Mouse (Mus musculus): ENCODE results near the gene Rbm47. TPM values are rescaled to one million over a fixed set of nuclear protein-coding genes. Genes with fewer than 3 reads are reported as not detected.
"Not testable (repeated sequence)": the region's sequence is repeated elsewhere in the genome, so short reads cannot be mapped to it uniquely, and the experiment has no call there.

The Rbm47 gene
- polyA plus RNA-seq, 1 experiment from 2014 or later = 41.5 TPM

DNA sequence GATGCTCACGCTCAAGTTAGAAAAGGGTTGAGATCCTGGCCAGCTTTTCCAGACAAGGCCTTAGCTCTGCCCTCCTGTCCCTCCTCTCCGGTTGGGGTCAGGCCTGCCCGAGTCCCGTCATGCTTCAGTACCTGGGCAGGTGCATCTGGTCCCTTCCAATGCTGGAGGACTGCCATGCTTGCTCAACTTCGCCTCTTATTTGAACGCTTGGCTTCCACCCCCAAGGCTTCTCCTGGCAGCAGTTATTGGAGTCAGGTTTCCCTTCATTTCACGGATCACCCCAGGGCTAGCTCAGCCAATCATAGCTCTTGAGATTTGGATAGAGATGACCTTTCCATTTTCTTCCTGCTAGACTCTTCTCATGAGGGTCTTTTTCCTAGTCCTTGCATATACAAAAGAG is 172.8 kb downstream of the Rbm47 start:
- Histone ChIP-seq H3K4me2 (replicated peaks; ENCODE audit: low read depth, low read length) (no peak overlapping the region), H3K4me1 (ENCODE audit: insufficient read depth, low read depth, low read length) (no peaks in the 10 kb centered on the region), H3K36me3 (ENCODE audit: insufficient read depth, low read length) (no peaks in the 10 kb centered on the region), H3K27me3 (replicated peaks; ENCODE audit: insufficient read depth, low read length) (no peaks in the 10 kb centered on the region), H3K9ac (replicated peaks; ENCODE audit: low read depth) (no peak overlapping the region), H3K27ac (ENCODE audit: low read length) (no peak overlapping the region), H3K4me3 (ENCODE audit: low read depth, low read length) (no peak overlapping the region), H3K9me3 (ENCODE audit: low read length) (no peaks in the 10 kb centered on the region)
- ATAC-seq = peak; percentile 27; the same call in 1 of the 2 replicates
- no peak for TF ChIP-seq CTCF (IDR thresholded peaks at IDR 0.05)
- 57% methylated on average over 7 of the region's 7 CpGs for WGBS
- peak; percentile 35 for DNase-seq (ENCODE audit: low spot score)

- H3K4me3 ChIP-seq (ENCODE audit: low read depth, low read length) = no peak overlapping the region
- DNase-seq (ENCODE audit: low spot score) (no peak), ATAC-seq (no peak)
- no peaks in the 10 kb centered on the region for H3K4me1 ChIP-seq (ENCODE audit: insufficient read depth, low read depth, low read length)
- no peak overlapping the region for H3K4me2 ChIP-seq (replicated peaks; ENCODE audit: low read depth, low read length)
- H3K27me3 ChIP-seq (replicated peaks; ENCODE audit: insufficient read depth, low read length) = no peaks in the 10 kb centered on the region
- no peaks in the 10 kb centered on the region for H3K9me3 ChIP-seq (ENCODE audit: low read length)
- no peak overlapping the region for H3K9ac ChIP-seq (replicated peaks; ENCODE audit: low read depth)
- TF ChIP-seq EP300 (IDR thresholded peaks at IDR 0.05) (no peak), CTCF (IDR thresholded peaks at IDR 0.05) (no peak)
- no peaks in the 10 kb centered on the region for H3K36me3 ChIP-seq (ENCODE audit: insufficient read depth, low read length)
- 68% methylated on average over 7 of the region's 7 CpGs for WGBS
- H3K27ac ChIP-seq (ENCODE audit: low read length) = no peak overlapping the region
Observed at GRCm38 (mm10) chr5:65999106-65999505, 173.8 kb downstream of the Rbm47 start.

- Histone ChIP-seq H3K4me2 (replicated peaks; ENCODE audit: low read depth, low read length) (no peak overlapping the region), H3K27me3 (replicated peaks; ENCODE audit: insufficient read depth, low read length) (no peaks in the 10 kb centered on the region), H3K36me3 (ENCODE audit: insufficient read depth, low read length) (no peaks in the 10 kb centered on the region), H3K9me3 (ENCODE audit: low read length) (no peaks in the 10 kb centered on the region), H3K4me1 (ENCODE audit: insufficient read depth, low read depth, low read length) (no peaks in the 10 kb centered on the region), H3K4me3 (ENCODE audit: low read depth, low read length) (no peak overlapping the region), H3K27ac (ENCODE audit: low read length) (no peak overlapping the region), H3K9ac (replicated peaks; ENCODE audit: low read depth) (no peak overlapping the region)
- ATAC-seq (no peak), DNase-seq (ENCODE audit: low spot score) (no peak)
- TF ChIP-seq CTCF (IDR thresholded peaks at IDR 0.05) (no peak), EP300 (IDR thresholded peaks at IDR 0.05) (no peak)
Observed at GRCm38 (mm10) chr5:65997813-65998212, 175.1 kb downstream of the Rbm47 start.

- Histone ChIP-seq H3K4me1 (ENCODE audit: insufficient read depth, low read depth, low read length) (no peaks in the 10 kb centered on the region), H3K9ac (replicated peaks; ENCODE audit: low read depth) (no peak overlapping the region), H3K36me3 (ENCODE audit: insufficient read depth, low read length) (no peaks in the 10 kb centered on the region), H3K9me3 (ENCODE audit: low read length) (no peaks in the 10 kb centered on the region), H3K27ac (ENCODE audit: low read length) (no peak overlapping the region), H3K27me3 (replicated peaks; ENCODE audit: insufficient read depth, low read length) (no peaks in the 10 kb centered on the region), H3K4me3 (ENCODE audit: low read depth, low read length) (no peak overlapping the region), H3K4me2 (replicated peaks; ENCODE audit: low read depth, low read length) (no peak overlapping the region)
- 63% methylated on average over 6 of the region's 6 CpGs for WGBS
- DNase-seq (ENCODE audit: low spot score) = peak; percentile 20
- TF ChIP-seq EP300 (IDR thresholded peaks at IDR 0.05) (no peak), CTCF (IDR thresholded peaks at IDR 0.05) (no peak)
- 0 out of 2 replicates have a peak, but pooled peaks have one; percentile 14 for ATAC-seq
Observed at GRCm38 (mm10) chr5:65994643-65995042, 178.3 kb downstream of the Rbm47 start.

GRCm38 (mm10) chr5:65991191-65991590 is 181.7 kb downstream of the Rbm47 start:
- peak; percentile 44; the same call in 1 of the 2 replicates for ATAC-seq
- TF ChIP-seq CTCF (IDR thresholded peaks at IDR 0.05) (no peak), EP300 (IDR thresholded peaks at IDR 0.05) (no peak)

DNA sequence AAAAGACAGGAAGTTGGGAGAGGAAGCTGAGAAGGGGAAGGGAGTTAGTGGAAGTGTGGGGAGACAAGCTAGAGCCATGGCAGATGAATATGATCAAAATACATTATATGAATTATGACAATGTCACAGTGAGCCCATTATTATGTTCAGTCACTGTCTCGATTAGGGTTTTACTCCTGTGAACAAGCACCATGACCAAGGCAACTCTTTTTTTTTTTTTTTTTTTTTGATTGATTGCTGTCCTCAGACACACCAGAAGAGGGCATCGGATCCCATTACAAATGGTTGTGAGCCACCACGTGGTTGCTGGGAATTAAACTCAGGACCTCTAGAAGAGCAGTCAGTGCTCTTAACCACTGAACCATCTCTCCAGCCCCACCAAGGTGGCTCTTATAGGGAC is 185.9 kb downstream of the Rbm47 start:
- not testable (repeated sequence) for ATAC-seq; H3K27me3 ChIP-seq (replicated peaks; ENCODE audit: insufficient read depth, low read length); H3K36me3 ChIP-seq (ENCODE audit: insufficient read depth, low read length); H3K4me3 ChIP-seq (ENCODE audit: low read depth, low read length); H3K9me3 ChIP-seq (ENCODE audit: low read length); H3K4me1 ChIP-seq (ENCODE audit: insufficient read depth, low read depth, low read length); DNase-seq (ENCODE audit: low spot score); H3K9ac ChIP-seq (replicated peaks; ENCODE audit: low read depth); H3K4me2 ChIP-seq (replicated peaks; ENCODE audit: low read depth, low read length); H3K27ac ChIP-seq (ENCODE audit: low read length)
- WGBS = 67% methylated on average over 3 of the region's 3 CpGs

More at GRCm38 (mm10) chr5:65991191-65991590, 181.7 kb downstream of the Rbm47 start:
- no peaks in the 10 kb centered on the region for H3K9me3 ChIP-seq (ENCODE audit: low read length)
- no peaks in the 10 kb centered on the region for H3K27me3 ChIP-seq (replicated peaks; ENCODE audit: insufficient read depth, low read length)
- 83% methylated on average over 2 of the region's 2 CpGs for WGBS
- H3K4me1 ChIP-seq (ENCODE audit: insufficient read depth, low read depth, low read length) = no peaks in the 10 kb centered on the region
- H3K4me3 ChIP-seq (ENCODE audit: low read depth, low read length) = no peak overlapping the region
- H3K9ac ChIP-seq (replicated peaks; ENCODE audit: low read depth) = no peak overlapping the region
- no peaks in the 10 kb centered on the region for H3K36me3 ChIP-seq (ENCODE audit: insufficient read depth, low read length)
- DNase-seq (ENCODE audit: low spot score) = peak; percentile 49
- H3K27ac ChIP-seq (ENCODE audit: low read length) = no peak overlapping the region
- no peak overlapping the region for H3K4me2 ChIP-seq (replicated peaks; ENCODE audit: low read depth, low read length)

- H3K27ac ChIP-seq (ENCODE audit: low read length) = no peak overlapping the region
- no peaks in the 10 kb centered on the region for H3K27me3 ChIP-seq (replicated peaks; ENCODE audit: insufficient read depth, low read length)
- no peaks in the 10 kb centered on the region for H3K9me3 ChIP-seq (ENCODE audit: low read length)
- no peak overlapping the region for H3K4me3 ChIP-seq (ENCODE audit: low read depth, low read length)
- TF ChIP-seq CTCF (IDR thresholded peaks at IDR 0.05) = no peak
- TF ChIP-seq EP300 (IDR thresholded peaks at IDR 0.05) = no peak
- no peak overlapping the region for H3K9ac ChIP-seq (replicated peaks; ENCODE audit: low read depth)
- 91% methylated on average over 5 of the region's 5 CpGs for WGBS
- no peaks in the 10 kb centered on the region for H3K4me1 ChIP-seq (ENCODE audit: insufficient read depth, low read depth, low read length)
- no peak overlapping the region for H3K4me2 ChIP-seq (replicated peaks; ENCODE audit: low read depth, low read length)
- ATAC-seq = no peak
- H3K36me3 ChIP-seq (ENCODE audit: insufficient read depth, low read length) = no peaks in the 10 kb centered on the region
- no peak for DNase-seq (ENCODE audit: low spot score)
Observed at GRCm38 (mm10) chr5:65986426-65986825, 186.5 kb downstream of the Rbm47 start.

Measured in lung, postnatal 0 days (tissue).